Mouse (Mus musculus) ES-E14 (cell line): ENCODE measurements around the gene Gria4. TPM values are rescaled to one million over a fixed set of nuclear protein-coding genes. Genes with fewer than 3 reads are reported as not detected.
"Not testable (repeated sequence)": the region's sequence is repeated elsewhere in the genome, so short reads cannot be mapped to it uniquely, and the experiment has no call there.

ENCODE experiments used
- DNase-seq: peaks from one replicate; pipeline ENCODE4 v3.0.0-alpha.2; 2013; ENCODE audit warnings: low read depth, low spot score
- H3K27ac ChIP-seq: 2 replicates; pipeline ENCODE4 v1.5.1; 2012; ENCODE audit warnings: low read depth, mild to moderate bottlenecking, low read length, moderate library complexity, mixed read lengths; ENCODE audit not compliant: poor library complexity, insufficient read depth, severe bottlenecking
- H3K36me3 ChIP-seq: 2 replicates; pipeline ENCODE4 v1.6.1; 2012; ENCODE audit warnings: mild to moderate bottlenecking, low read length, moderate library complexity, mixed read lengths; ENCODE audit not compliant: control insufficient read depth, poor library complexity, insufficient read depth, severe bottlenecking
- H3K4me1 ChIP-seq, 2 experiments: fragments of 150-350 bp in 1 of 2; sonication (generic) in 1 of 2; 2 replicates each; pipeline ENCODE4 v1.6.1; 2012; ENCODE audit warnings: low read length in 2 of 2, mild to moderate bottlenecking in 1 of 2, mixed read lengths in 1 of 2; ENCODE audit not compliant: control insufficient read depth in 2 of 2, insufficient read depth in 2 of 2, poor library complexity in 1 of 2
- H3K4me3 ChIP-seq, 2 experiments: fragments of 150-350 bp in 1 of 2; sonication (generic) in 1 of 2; 2 replicates each; pipeline ENCODE4 v1.5.1; 2012; ENCODE audit warnings: low read length in 2 of 2, low read depth in 1 of 2, mild to moderate bottlenecking in 1 of 2, mixed read lengths in 1 of 2; ENCODE audit not compliant: insufficient read depth in 1 of 2, poor library complexity in 1 of 2, severe bottlenecking in 1 of 2
- H3K9ac ChIP-seq: 2 replicates; pipeline ENCODE4 v1.6.1; 2012; ENCODE audit warnings: low read depth, mild to moderate bottlenecking, low read length, mixed read lengths; ENCODE audit not compliant: poor library complexity, insufficient read depth, severe bottlenecking
- H3K9me3 ChIP-seq: fragments of 150-350 bp; sonication (generic); 2 replicates; pipeline ENCODE4 v1.6.1; 2012; ENCODE audit warnings: low read depth, mild to moderate bottlenecking, low read length; ENCODE audit not compliant: control insufficient read depth, insufficient read depth
- CHD2 ChIP-seq: IDR thresholded peaks from 2 replicates; pipeline ENCODE4 v1.6.1; 2014; ENCODE audit warnings: mild to moderate bottlenecking, low read depth, low read length, inconsistent platforms
- HCFC1 ChIP-seq: IDR thresholded peaks from 2 replicates; pipeline ENCODE4 v1.6.1; 2012; ENCODE audit warnings: low read length, inconsistent platforms, borderline replicate concordance; ENCODE audit not compliant: insufficient read depth
- MAFK ChIP-seq: IDR thresholded peaks from 2 replicates; pipeline ENCODE4 v1.6.1; 2014; ENCODE audit warnings: mild to moderate bottlenecking, low read depth, low read length, inconsistent platforms; ENCODE audit not compliant: insufficient read depth
- ZC3H11A ChIP-seq: IDR thresholded peaks from 2 replicates; pipeline ENCODE4 v1.6.1; 2012; ENCODE audit warnings: low read depth, mild to moderate bottlenecking, inconsistent platforms, low read length, borderline replicate concordance
- ZNF384 ChIP-seq: IDR thresholded peaks from 2 replicates; pipeline ENCODE4 v1.6.1; 2012; ENCODE audit warnings: low read depth, low read length, inconsistent platforms
- in situ Hi-C, 2 experiments: fragments of 600-800 bp; cut with MboI; formaldehyde crosslinking; loops; one replicate each; pipeline ENCODE4 v1.15.1; 2025; ENCODE audit warnings: low sequenced_read_pairs in 2 of 2, inconsistent platforms in 1 of 2; ENCODE audit not compliant: unreplicated experiment in 2 of 2
- total RNA-seq: library from RNA; depleted of rRNA; stranded (reverse); fragments of 300-350 nt; gene quantifications from 2 replicates; pipeline ENCODE4 v1.2.3, GENCODE M21; 2012; rRNA removed

Gene Gria4
- total RNA-seq: 1.5 and 1.6 TPM in 2 replicates

DNA sequence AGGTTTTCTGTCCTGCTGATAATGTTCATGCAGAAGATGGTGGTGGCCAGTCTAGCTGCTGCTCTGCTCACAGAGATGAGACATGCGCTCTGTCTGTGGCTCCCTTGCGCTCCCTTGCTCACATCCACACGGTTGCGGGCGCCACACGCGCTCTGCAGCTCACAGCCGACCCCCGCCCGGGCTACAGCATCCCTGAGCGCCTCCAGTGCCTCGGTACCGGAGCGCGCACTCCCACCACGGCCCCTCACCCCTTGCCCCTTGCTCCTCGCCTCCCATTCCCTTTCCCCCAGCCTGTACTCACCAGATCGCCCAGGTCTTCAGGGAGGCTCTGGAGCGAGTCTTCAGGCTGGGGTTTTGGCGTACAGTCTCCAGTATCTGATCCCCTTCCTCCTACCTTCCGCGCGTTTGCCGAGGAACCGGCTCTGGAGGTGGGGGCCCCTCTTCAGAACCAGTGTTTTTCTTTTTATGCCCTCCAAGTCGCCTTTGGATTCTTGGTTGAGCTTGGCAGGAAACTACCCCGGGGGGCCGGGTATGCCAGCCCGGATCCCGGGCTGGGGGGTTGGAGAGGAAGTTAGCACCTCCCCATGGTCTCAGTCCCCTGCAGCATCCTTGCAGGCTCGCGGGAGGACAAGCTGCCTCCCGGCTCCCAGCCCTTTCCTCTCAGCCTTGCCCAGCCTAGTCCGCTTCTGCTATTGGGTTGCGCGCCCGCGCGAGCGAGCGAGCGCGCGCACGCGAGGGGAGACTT is at the start of gene Gria4:
Gene Gria4, minus strand, starts transcription at position 691 of the 745 bp plus-strand sequence.
- in situ Hi-C loops: no loop called here
- Histone ChIP-seq H3K9ac (peak within 1 kb of the TSS; percentile 62), H3K36me3 (no peaks in the 10 kb centered on the region), H3K4me1 (no peaks in the 10 kb centered on the region), H3K4me3 (peak within 1 kb of the TSS; percentile 57 to 63), H3K9me3 (no peaks in the 10 kb centered on the region), H3K27ac (no peak within 1 kb of the TSS)
- peak; percentile 54 for DNase-seq
- no peak for TF ChIP-seq ZC3H11A
- no peak for TF ChIP-seq CHD2
- no peak for TF ChIP-seq ZNF384

- H3K9me3 ChIP-seq, H3K4me3 ChIP-seq, H3K4me1 ChIP-seq, H3K36me3 ChIP-seq, H3K27ac ChIP-seq, DNase-seq, H3K9ac ChIP-seq, in situ Hi-C loops: not testable (repeated sequence)
These were observed 14.9 kb upstream of the Gria4 start for GRCm38 (mm10) chr9:4810941-4811340.

- Histone ChIP-seq H3K4me3 (no peak overlapping the region), H3K36me3 (no peaks in the 10 kb centered on the region), H3K4me1 (no peaks in the 10 kb centered on the region), H3K9ac (no peak overlapping the region), H3K9me3 (no peaks in the 10 kb centered on the region), H3K27ac (no peak overlapping the region)
- no peak for DNase-seq
- in situ Hi-C loops: no loop called here
- TF ChIP-seq ZC3H11A (no peak), ZNF384 (no peak), MAFK (no peak), CHD2 (no peak), HCFC1 (no peak)
These were observed 7.2 kb upstream of the Gria4 start for GRCm38 (mm10) chr9:4803151-4803755.

DNA sequence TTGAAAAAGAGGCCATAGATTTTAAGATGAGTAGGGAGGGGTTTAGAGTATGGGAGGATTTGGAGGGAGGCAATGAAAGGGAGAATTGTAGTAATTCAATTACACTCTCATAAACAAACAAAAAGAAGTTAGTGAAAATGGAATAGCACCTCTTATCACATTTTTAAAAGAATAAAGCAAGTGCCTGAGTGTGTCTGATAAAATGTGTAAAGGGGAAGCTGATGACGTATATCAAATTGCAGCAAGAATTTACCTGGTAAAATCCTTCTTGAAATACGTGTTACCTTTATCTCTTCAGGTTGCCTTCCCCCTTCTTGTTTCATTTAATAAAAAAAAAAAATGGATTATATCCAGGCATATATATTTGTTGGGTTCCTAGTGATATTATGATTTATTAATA is 1.4 kb upstream of the Gria4 start:
- no peaks in the 10 kb centered on the region for H3K4me1 ChIP-seq
- TF ChIP-seq MAFK (no peak), CHD2 (no peak), ZNF384 (no peak), HCFC1 (no peak), ZC3H11A (no peak)

GRCm38 (mm10) chr9:4796289-4796645 is 233 bp upstream of the Gria4 start:
- Histone ChIP-seq H3K9me3 (no peaks in the 10 kb centered on the region), H3K9ac (peak overlapping the region; percentile 19; the same call in 1 of the 2 replicates), H3K36me3 (no peaks in the 10 kb centered on the region), H3K4me1 (no peaks in the 10 kb centered on the region), H3K27ac (no peak overlapping the region), H3K4me3 (peak overlapping the region; percentile 57 to 63)
- in situ Hi-C loops: no loop called here
- no peak for TF ChIP-seq ZC3H11A
- TF ChIP-seq HCFC1: no peak
- TF ChIP-seq MAFK: no peak
- TF ChIP-seq CHD2: no peak
- no peak for TF ChIP-seq ZNF384
- DNase-seq: peak; percentile 12

More for the DNA sequence above, 1.4 kb upstream of the Gria4 start:
- H3K9ac ChIP-seq: no peak overlapping the region
- no peak overlapping the region for H3K27ac ChIP-seq
- in situ Hi-C loops: no loop called here
- H3K36me3 ChIP-seq: no peaks in the 10 kb centered on the region
- DNase-seq: no peak
- no peak overlapping the region for H3K4me3 ChIP-seq
- H3K9me3 ChIP-seq: no peaks in the 10 kb centered on the region
